Mouse (Mus musculus) heart, postnatal 14 days (tissue): Measurements from ENCODE around the gene Ubxn6. TPM values are rescaled to one million over a fixed set of nuclear protein-coding genes. Genes with fewer than 3 reads are reported as not detected.

ENCODE experiments used
- DNase-seq, 2 experiments: peaks; one replicate each; pipeline ENCODE4 v3.0.0; 2021 to 2022
- intact Hi-C: fragments of 180-260 bp; cut with DNase I; formaldehyde crosslinking; loops from one replicate; pipeline ENCODE4 v1.15.1; 2025
- total RNA-seq, 2 experiments: library from RNA; stranded (reverse); gene quantifications; 2 replicates each; pipeline ENCODE4 v1.2.3; 2021

Ubxn6 gene
- total RNA-seq, 2 experiments from 2014 or later: 46.9 to 50.5 TPM

DNA sequence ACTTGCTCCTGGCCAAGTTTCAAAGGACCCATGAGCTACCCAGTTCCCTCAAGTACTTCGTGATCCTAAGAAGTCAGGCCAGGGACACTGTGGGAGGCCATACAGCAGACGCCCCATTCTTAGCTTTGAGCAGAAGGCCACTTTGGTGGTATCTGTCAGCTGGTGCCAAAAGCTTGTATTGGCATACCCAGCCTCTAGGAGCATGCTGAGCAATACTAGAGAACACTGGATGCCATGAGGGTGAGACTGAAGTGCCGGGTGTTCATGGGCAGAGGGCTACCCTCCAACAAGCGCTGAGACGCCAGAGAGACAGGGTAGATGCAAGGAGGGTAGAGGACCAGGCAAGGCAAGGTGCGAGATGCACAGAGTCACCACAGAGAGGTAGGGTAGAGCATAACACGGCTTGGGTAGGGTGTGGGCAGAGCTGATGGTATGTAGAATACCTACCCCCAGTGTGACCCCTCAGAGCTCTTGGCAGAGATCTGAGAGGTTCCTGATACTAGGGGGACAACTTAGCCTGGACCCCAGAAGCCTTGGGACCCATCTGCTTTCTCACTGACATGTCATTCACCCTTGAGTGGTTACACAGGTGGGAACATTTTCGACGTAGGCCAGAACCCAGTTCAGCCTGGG lies 44.5 kb downstream of the Ubxn6 start:
- no peak for DNase-seq
- intact Hi-C loops: no loop called here

DNA sequence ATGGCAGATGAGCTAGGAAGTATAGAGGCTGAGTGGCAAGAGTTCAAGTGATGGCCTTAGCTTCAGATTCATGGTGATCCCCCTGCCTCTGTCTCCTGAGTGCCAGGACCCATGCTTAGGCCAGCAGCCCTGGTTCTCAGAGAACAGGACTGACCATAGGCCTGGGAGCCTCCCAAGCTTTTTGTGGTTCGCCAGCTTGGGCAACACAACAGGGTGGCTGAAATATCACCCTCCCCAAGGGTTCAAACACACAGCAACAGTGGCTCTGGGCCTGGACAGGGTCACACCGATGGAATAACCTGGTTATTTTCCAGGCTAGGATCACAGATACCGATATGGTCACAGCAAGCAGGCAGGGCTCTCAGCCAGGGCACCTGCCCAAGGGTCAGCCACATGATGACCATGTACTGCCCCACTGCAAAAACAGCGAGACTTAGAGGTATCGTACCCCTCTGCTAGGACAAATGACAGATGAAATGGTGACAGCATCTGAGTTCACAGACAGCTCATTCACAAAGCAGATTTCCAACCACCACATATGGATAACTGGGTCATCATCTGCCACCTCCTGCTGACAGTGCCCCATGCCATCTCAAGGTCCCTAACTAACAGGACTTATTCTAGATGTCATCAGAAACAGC lies 46.9 kb downstream of the Ubxn6 start:
- intact Hi-C loops: no loop called here
- no peak for DNase-seq

DNA sequence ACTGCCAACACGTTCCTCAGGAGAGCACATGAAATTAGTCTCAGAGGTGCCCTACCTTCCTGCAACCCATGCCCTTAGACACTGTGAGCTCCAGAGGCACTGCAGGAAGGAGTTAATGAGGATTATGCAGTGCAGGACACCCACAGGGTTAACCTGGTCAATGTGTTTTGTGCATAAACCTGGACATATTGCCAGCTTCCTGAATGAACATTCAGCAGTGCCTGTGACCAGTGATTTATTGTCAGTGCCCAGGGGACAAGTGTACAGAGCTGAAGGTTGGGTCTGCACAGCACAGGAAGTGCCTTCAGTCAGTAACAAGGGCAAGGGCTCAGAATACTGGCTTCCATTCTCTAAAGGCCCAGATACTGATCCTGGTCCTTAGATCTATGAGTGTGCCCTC lies 47.9 kb downstream of the Ubxn6 start:
- intact Hi-C loops: no loop called here
- no peak for DNase-seq

DNA sequence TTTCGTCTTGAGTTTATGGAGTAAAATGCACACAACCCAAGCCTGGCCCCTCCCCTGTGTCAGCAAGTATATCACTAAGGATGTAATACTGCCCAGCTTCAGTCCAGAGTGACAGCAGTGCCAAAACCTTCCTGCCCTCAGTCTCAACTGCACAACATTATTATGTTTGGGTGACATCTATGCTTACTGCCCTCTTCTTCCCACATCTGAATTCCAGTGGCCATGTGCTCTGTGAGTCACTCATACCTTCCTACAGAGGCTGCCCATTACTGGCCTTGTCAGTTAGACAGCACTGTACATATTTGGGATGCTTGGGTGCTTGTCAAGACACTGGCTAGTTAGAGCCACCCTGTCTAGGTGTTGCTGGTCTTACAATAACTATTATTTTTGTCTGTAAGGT lies 48.5 kb downstream of the Ubxn6 start:
- DNase-seq: no peak
- intact Hi-C loops: no loop called here

DNA sequence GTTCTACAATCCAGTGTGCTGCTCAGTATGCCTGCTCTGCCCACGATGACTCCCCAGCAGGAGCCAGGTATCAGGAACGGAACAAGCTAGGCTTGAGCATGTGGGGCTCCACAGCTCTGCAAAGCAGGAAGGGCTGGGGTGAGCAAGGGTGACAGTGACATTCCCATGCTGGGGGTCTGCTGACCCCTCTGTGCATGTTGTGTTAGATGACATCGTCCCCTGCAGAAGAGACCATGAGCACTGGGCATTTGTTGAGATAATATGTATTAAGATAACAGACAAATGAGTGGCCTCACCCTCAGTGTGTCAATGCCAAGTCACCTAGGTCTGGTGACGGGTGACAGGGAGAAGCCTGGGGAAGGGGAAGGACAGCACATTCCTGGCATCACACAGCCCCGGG lies 49.9 kb downstream of the Ubxn6 start:
- intact Hi-C loops: no loop called here
- DNase-seq: no peak

DNA sequence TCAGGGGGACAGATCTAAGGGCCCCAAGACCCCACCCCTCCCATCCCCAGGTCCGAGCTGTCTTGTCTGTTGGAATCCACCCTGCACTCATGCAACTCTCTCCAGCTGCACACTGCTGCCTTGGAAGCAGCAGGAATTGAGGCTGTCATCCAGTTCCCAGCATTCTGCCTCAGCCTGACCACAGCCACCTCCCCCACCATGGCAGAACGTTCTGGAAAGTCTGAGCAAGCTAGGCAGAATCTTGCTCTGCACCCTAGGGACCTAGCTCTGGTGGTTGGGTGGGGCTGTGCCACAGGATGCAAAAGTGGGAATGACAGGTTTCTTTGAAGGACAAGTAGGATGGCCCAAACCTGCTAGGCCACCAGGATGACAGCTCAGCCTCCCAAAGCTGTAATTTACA lies 50.4 kb downstream of the Ubxn6 start:
- intact Hi-C loops: no loop called here
- no peak for DNase-seq

DNA sequence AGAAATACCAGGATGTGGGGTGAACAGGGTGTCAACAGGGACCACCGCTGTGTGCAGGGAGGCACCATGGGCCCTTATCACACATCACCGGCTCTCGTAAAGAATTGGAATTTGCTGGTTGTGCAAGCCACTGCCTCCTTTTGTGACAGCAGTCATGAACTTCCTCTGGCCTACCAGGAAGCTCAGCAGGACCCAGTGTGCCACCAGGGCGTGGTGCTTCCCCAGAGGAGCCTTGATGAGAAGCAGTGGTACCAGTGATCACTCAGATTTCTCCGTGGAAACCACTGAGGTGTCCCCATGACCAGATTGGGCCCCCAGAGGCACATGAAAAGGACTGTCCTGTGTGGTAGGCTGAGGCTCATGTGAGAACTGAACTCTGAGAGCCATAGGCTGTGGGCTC lies 51.4 kb downstream of the Ubxn6 start:
- DNase-seq: no peak

DNA sequence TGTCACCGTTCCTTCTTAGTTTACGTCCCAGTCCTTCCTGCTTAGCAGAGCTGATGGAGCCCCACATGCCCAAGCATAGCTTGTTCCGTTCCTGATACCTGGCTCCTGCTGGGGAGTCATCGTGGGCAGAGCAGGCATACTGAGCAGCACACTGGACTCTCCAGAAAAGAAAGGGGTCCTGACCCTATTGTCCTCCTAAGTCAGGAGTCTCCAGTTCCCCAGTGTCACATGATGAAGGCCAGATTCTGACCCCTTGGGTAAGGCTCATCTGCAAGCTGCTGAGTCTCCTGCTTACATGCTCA lies 51.9 kb downstream of the Ubxn6 start:
- intact Hi-C loops: no loop called here
- DNase-seq: no peak

More for the DNA sequence above, 51.4 kb downstream of the Ubxn6 start:
- intact Hi-C loops: no loop called here

DNA sequence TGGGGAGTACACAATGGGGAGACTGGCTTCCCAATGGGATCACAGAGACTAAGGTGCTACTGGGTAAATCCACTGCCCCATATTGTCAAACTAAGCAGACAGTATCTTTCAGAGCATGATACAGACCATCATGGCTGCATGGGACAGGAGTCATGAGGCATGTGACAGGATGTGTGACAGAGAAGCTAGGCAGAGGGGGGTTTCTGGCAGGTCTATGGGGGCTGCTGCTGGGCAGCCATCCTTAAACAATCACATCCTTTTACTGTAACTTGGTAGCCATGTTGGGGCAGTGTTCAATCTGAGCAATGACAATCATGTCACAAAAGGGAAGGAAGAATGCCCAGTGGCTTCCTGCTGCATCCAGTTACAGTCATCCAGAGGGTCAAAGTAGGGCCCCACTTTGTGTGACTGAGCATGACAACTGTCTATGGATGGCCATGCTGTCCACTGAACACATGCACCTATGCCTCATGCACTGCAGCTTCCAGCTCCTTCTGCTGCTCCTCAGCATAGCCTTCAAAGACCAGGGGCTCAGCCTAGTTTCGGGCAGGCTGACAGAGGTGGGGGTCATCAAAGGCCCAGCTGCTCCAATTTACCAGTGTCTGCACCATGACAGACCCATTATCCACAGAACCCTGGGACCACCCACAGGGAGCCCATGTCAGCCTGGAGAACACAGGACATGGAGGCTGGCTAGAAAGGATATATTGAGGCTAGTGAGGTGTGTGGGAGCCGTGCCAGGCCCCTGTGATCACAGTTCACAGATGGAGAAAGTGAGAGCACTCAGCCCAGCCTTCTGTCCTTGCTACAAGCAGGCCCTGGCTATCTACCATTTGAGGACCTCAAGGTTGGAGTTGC lies 52.5 kb downstream of the Ubxn6 start:
- DNase-seq: no peak
- intact Hi-C loops: no loop called here

DNA sequence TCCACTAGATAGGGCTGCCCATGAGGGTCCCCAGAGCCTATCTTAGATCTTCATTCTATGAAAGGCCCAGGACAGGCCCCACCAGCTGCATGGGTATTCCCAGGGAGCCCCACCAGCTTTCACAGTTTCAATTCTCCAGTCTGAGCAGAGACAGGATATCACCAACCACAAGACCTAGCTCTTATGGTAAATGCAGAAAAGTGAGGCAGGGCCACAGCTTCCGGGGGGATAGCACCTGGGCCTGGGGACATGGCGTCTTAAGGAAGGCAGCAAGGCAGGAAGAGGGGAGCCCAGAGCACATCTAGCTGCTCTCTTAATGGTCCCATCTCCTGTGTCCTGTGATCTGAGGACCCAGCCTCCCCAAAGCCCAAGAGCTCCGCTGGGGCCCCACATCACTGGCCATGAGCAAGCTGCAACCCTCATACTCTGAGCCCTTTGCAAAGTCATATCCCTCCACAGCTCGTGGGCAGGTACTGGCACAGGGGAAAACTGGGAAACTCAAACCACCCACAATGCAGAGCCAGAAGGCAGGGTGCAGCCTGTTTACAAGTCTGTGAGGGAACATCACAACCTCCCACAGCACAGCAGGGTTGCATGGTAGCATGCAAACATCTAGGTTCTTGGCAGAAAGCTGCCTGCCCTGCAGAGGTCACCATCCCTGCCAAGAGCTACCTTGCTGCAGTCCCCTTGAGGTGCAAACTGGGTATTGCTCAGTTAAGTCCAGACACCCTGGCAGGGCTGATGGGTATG lies 53.5 kb downstream of the Ubxn6 start:
- DNase-seq: peak in 1 of 2 experiments; percentile 2

DNA sequence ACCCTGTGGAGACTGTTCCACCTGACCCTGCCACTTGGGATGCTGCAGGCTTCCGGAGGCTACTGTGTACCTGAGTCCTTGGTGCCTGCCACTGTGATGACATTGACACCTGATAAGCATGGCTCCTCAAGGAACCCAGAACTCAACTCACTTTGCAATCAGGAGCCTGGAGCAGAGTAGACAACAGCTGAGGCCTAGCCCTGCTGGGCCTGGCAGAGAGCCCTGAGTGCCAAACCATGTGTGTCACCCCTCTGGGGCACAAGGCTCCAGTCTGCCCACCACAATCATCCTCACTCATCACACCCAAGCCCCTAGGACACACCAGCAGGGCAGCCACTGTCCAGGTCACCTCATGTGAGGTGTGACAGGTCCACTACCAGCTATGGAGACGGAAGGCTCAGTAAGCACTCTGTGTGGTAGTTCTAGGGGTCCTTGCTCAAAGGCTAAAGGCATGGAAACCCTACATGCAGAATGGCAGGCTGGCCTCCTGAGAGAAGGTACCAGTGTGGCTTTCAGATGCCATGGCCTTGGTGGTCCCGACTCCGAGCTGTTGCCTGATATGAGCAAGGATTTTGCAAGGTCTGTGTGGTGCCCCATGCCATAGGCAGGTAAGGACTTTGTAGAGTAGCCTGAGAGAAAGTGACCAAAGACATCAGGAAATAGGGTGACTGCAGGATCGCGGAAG lies 54.3 kb downstream of the Ubxn6 start:
- intact Hi-C loops: no loop called here
- DNase-seq: no peak

More for the DNA sequence above, 53.5 kb downstream of the Ubxn6 start:
- intact Hi-C loops: no loop called here

DNA sequence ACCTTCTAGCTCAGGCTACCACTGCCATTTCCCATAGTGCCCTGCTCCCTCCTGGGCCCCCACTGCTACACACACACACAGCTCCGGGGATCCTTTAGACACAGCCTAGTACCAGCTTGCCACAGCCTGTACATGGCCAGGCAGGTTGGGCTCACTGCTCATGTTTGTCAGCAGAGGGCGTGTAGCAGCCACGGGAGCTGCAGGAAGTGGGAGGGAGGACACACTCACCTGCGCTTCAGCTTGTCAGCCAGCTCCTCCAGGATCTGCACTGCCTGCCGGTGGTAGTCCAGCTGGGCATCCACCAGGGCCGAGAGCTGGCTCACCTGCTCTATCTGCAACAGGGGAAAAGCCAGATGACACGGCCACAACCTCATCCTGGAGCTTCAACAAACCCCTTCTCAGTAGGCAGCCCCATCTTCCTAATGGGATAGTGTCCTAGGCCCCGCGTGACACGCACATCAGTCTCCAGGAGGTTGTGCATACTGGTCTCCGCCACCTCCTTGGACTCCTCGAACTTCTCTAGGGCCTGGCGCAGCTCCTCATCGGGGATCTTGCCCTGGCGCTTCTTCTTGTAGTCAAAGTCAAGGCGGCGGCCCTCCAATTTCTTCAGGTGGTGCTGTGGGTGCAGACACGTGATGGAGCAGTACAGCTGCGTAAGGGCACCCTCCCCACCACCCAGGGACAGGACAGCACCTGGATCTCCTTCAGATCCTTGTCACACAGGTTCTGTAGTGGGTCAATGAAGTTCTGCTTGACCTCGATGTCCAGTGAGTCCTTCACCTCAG lies 56.3 kb downstream of the Ubxn6 start:
- peak; percentile 48 to 53 for DNase-seq
- intact Hi-C loops: loop anchor here (10.0 kb wide), 1 partner anchor 314 kb away; no protein-coding TSS in a partner anchor

DNA sequence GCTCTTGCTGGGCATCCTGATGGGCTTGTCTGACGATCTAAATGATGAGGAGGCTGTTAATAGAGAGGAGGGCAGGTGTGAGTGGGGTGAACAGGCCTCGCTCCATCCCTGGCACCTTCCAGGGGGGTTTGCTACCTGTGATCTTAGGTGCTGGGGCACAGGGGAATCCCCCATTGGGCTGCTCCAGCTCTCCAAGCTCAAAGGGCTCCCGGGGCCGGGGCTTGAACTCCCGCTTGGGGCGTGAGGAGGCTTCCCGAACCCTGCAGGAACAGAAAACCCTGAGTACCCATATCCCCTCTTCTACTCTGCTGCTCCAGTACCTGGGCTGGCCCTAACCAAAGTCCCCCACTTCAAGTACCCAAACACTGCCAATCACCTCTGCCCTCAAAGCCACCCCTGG lies 57.0 kb downstream of the Ubxn6 start:
- DNase-seq: no peak

More for the DNA sequence above, 57.0 kb downstream of the Ubxn6 start:
- intact Hi-C loops: loop anchor here (10.0 kb wide), 1 partner anchor 313 kb away; no protein-coding TSS in a partner anchor

Other genes with a start within 250 kb of the Ubxn6 start
- 1 to 10 TPM; 3.4 to 4.3 TPM for gene Zfp119a, start 196.1 kb downstream of the Ubxn6 start, total RNA-seq
- gene Zfp959, start 182.9 kb downstream of the Ubxn6 start, total RNA-seq: 1 to 10 TPM; 4.6 to 5.3 TPM
- gene Zfp119b, start 125.5 kb downstream of the Ubxn6 start, total RNA-seq: 1 to 10 TPM; 3.3 to 4.1 TPM
- under 1 TPM; 0.63 to 0.81 TPM for gene Ebi3, start 122.4 kb downstream of the Ubxn6 start, total RNA-seq
- 10 to 100 TPM; 10.8 to 12.6 TPM for gene Yju2, start 115.9 kb downstream of the Ubxn6 start, total RNA-seq
- 1 to 10 TPM; 1.3 to 3.1 TPM for gene Shd, start 104.6 kb downstream of the Ubxn6 start, total RNA-seq
- gene Fsd1, start 88.5 kb downstream of the Ubxn6 start, total RNA-seq: under 1 TPM in 1 of 2 experiments, not detected in 1; 0.74 TPM
- 10 to 100 TPM; 15.9 to 17.9 TPM for gene Stap2, start 69.4 kb downstream of the Ubxn6 start, total RNA-seq
- 10 to 100 TPM; 44.1 to 49.9 TPM for gene Mpnd, start 69.3 kb downstream of the Ubxn6 start, total RNA-seq
- gene Sh3gl1, start 38.4 kb downstream of the Ubxn6 start, total RNA-seq: 10 to 100 TPM; 23.0 to 24.1 TPM
- gene Chaf1a, start 34.6 kb downstream of the Ubxn6 start, total RNA-seq: 1 to 10 TPM; 2.6 to 3.4 TPM
- 10 to 100 TPM; 37.3 to 39.8 TPM for gene Hdgfl2, start 4.6 kb upstream of the Ubxn6 start, total RNA-seq
- gene Plin4, start 34.8 kb upstream of the Ubxn6 start, total RNA-seq: 100 to 1,000 TPM; 125 to 147 TPM
- 100 to 1,000 TPM; 154 to 166 TPM for gene Plin5, start 42.6 kb upstream of the Ubxn6 start, total RNA-seq
- 10 to 100 TPM; 36.7 to 45.8 TPM for gene Lrg1, start 47.0 kb upstream of the Ubxn6 start, total RNA-seq
- 10 to 100 TPM; 14.5 to 14.7 TPM for gene Sema6b, start 65.3 kb upstream of the Ubxn6 start, total RNA-seq
- 1 to 10 TPM; 3.5 to 5.1 TPM for gene Tnfaip8l1, start 87.4 kb upstream of the Ubxn6 start, total RNA-seq
- 10 to 100 TPM; 33.2 to 34.6 TPM for gene Mydgf, start 108.9 kb upstream of the Ubxn6 start, total RNA-seq
- gene Dpp9, start 143.9 kb upstream of the Ubxn6 start, total RNA-seq: 10 to 100 TPM; 32.8 to 36.6 TPM
- 10 to 100 TPM; 90.4 to 94.6 TPM for gene Fem1a, start 181.8 kb upstream of the Ubxn6 start, total RNA-seq
- gene Ticam1, start 201.8 kb upstream of the Ubxn6 start, total RNA-seq: 10 to 100 TPM in 1 of 2 experiments, 1 to 10 TPM in 1; 9.5 to 11.4 TPM
- gene Plin3, start 217.8 kb upstream of the Ubxn6 start, total RNA-seq: 100 to 1,000 TPM; 115 to 133 TPM
- under 1 TPM in 1 of 2 experiments, not detected in 1; 0.36 TPM for gene Arrdc5, start 225.3 kb upstream of the Ubxn6 start, total RNA-seq
- 10 to 100 TPM in 1 of 2 experiments, 1 to 10 TPM in 1; 4.8 to 12.2 TPM for gene Uhrf1, start 228.3 kb upstream of the Ubxn6 start, total RNA-seq